ENCODE assay signal across 8 mouse cellular contexts in the genomic region with DNA sequence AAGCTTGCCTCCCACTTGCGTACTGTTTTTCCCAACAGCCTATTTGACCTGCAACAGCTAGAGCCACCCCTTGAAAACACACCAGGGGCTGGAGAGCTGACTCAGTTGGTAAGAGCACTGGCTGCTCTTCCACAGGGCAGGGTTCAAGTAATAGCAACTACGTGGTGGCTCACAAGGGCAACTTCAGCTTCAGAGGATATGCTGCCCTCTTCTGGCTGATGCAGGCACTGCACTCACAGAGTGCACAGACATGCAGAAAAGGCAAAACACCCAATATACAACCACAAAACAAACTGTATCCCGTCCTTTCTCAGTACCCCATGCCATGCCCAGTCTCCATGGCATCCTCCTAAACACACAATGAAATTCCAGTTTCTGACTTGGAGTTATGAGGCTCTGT. TPM values are rescaled to one million over a fixed set of nuclear protein-coding genes. Genes with fewer than 3 reads are reported as not detected.
DNase-seq lines count a peak whose midpoint lies in the region; ATAC-seq and TF ChIP-seq lines count a peak whose summit lies in the region.

No protein-coding gene starts in this region.

- no peak overlapping the region for H3K4me3 ChIP-seq in intestine, postnatal 0 days (ENCODE audit: low read depth, low read length)
- H3K4me3 ChIP-seq in intestine, embryonic 15.5 days (replicated peaks) = no peak overlapping the region
- H3K4me3 ChIP-seq in intestine, embryonic 16.5 days (ENCODE audit: low read length) = no peak overlapping the region
- H3K4me3 ChIP-seq in forebrain, embryonic 13.5 days = no peak overlapping the region

- peak; percentile 82 for TF ChIP-seq CTCF in intestine, postnatal 0 days (IDR thresholded peaks at IDR 0.05; ENCODE audit: low read depth)

- no peak for ATAC-seq in intestine, postnatal 0 days
- ATAC-seq in intestine, embryonic 15.5 days = no peak
- ATAC-seq in intestine, embryonic 16.5 days = no peak
- no peak for ATAC-seq in forebrain, embryonic 13.5 days

- 89% methylated on average over 3 of the region's 3 CpGs for WGBS in intestine, postnatal 0 days
- WGBS in intestine, embryonic 15.5 days = 80% methylated on average over 3 of the region's 3 CpGs
- 78% methylated on average over 3 of the region's 3 CpGs for WGBS in intestine, embryonic 16.5 days
- 70% methylated on average over 3 of the region's 3 CpGs for WGBS in forebrain, embryonic 13.5 days

- H3K4me1 ChIP-seq in intestine, postnatal 0 days (replicated peaks; ENCODE audit: control insufficient read depth, insufficient read depth, low read length) = 0 out of 2 replicates have a peak, but pooled peaks cover 8% of the 10 kb centered on the region
- H3K4me1 ChIP-seq in intestine, embryonic 15.5 days (replicated peaks) = peaks cover 30% of the 10 kb centered on the region
- peaks cover 23% of the 10 kb centered on the region for H3K4me1 ChIP-seq in intestine, embryonic 16.5 days (ENCODE audit: control insufficient read depth, insufficient read depth, low read length)
- peaks cover 36% of the 10 kb centered on the region for H3K4me1 ChIP-seq in forebrain, embryonic 13.5 days

- H3K9me3 ChIP-seq in intestine, postnatal 0 days (ENCODE audit: control insufficient read depth) = no peaks in the 10 kb centered on the region
- no peaks in the 10 kb centered on the region for H3K9me3 ChIP-seq in intestine, embryonic 15.5 days
- no peaks in the 10 kb centered on the region for H3K9me3 ChIP-seq in intestine, embryonic 16.5 days (ENCODE audit: control insufficient read depth, low read length)
- no peaks in the 10 kb centered on the region for H3K9me3 ChIP-seq in forebrain, embryonic 13.5 days (replicated peaks)

- no peak overlapping the region for H3K27ac ChIP-seq in intestine, postnatal 0 days (ENCODE audit: low read depth, low read length)
- H3K27ac ChIP-seq in intestine, embryonic 15.5 days = no peak overlapping the region
- no peak overlapping the region for H3K27ac ChIP-seq in intestine, embryonic 16.5 days (ENCODE audit: low read length)
- H3K27ac ChIP-seq in forebrain, embryonic 13.5 days = no peak overlapping the region

- no peak overlapping the region for H3K4me2 ChIP-seq in intestine, postnatal 0 days (replicated peaks; ENCODE audit: low read depth)
- H3K4me2 ChIP-seq in intestine, embryonic 15.5 days (replicated peaks) = no peak overlapping the region
- no peak overlapping the region for H3K4me2 ChIP-seq in intestine, embryonic 16.5 days (ENCODE audit: low read depth, low read length)
- no peak overlapping the region for H3K4me2 ChIP-seq in forebrain, embryonic 13.5 days

- H3K36me3 ChIP-seq in intestine, postnatal 0 days (ENCODE audit: control insufficient read depth, insufficient read depth) = peaks cover 47% of the 10 kb centered on the region
- H3K36me3 ChIP-seq in intestine, embryonic 15.5 days = no peaks in the 10 kb centered on the region
- 0 out of 2 replicates have a peak, but pooled peaks cover 6% of the 10 kb centered on the region for H3K36me3 ChIP-seq in intestine, embryonic 16.5 days (ENCODE audit: control insufficient read depth, insufficient read depth, low read length)
- H3K36me3 ChIP-seq in forebrain, embryonic 13.5 days (ENCODE audit: poor library complexity, severe bottlenecking) = no peaks in the 10 kb centered on the region

- DNase-seq in B cell, adult 2 months = peak; percentile 67
- peak; percentile 45 for DNase-seq in NIH3T3 (ENCODE audit: low read depth)
- peak; percentile 45 for DNase-seq in kidney, adult 9 months
- peak; percentile 54 to 84 for DNase-seq in spleen, postnatal 4 days (ENCODE audit: low spot score in 2 of 2)

- no peaks in the 10 kb centered on the region for H3K27me3 ChIP-seq in intestine, postnatal 0 days (replicated peaks; ENCODE audit: control insufficient read depth, insufficient read depth, low read length)
- H3K27me3 ChIP-seq in intestine, embryonic 15.5 days (replicated peaks) = no peaks in the 10 kb centered on the region
- H3K27me3 ChIP-seq in intestine, embryonic 16.5 days (replicated peaks; ENCODE audit: control insufficient read depth, insufficient read depth, low read length) = no peaks in the 10 kb centered on the region
- H3K27me3 ChIP-seq in forebrain, embryonic 13.5 days = no peaks in the 10 kb centered on the region

- H3K9ac ChIP-seq in intestine, postnatal 0 days (ENCODE audit: low read depth, low read length) = no peak overlapping the region
- no peak overlapping the region for H3K9ac ChIP-seq in intestine, embryonic 15.5 days
- H3K9ac ChIP-seq in intestine, embryonic 16.5 days (ENCODE audit: low read depth, low read length) = no peak overlapping the region
- no peak overlapping the region for H3K9ac ChIP-seq in forebrain, embryonic 13.5 days

RNA-seq across cellular contexts. Expression of gene Rph3al, which starts 34.7 kb away (rescaled TPM):
- 10.5 and 12.9 TPM in 2 replicates for polyA plus RNA-seq in intestine, postnatal 0 days (2015; fragmentation: Nextera tagmentation; extraction: Ambion mirVana)
- 18.2 and 19.7 TPM in 2 replicates for polyA plus RNA-seq in intestine, embryonic 15.5 days (2015; fragmentation: Nextera tagmentation; extraction: Ambion mirVana)
- 20.1 and 21.1 TPM in 2 replicates for polyA plus RNA-seq in intestine, embryonic 16.5 days (2015; fragmentation: Nextera tagmentation; extraction: Ambion mirVana)
- polyA plus RNA-seq in forebrain, embryonic 13.5 days (2015; fragmentation: Nextera tagmentation; extraction: Ambion mirVana) = 1.1 and 1.3 TPM in 2 replicates
